Mouse (Mus musculus): ENCODE results near the gene Ucn. TPM values are rescaled to one million over a fixed set of nuclear protein-coding genes. Genes with fewer than 3 reads are reported as not detected.

The Ucn gene
- polyA plus RNA-seq (2015; fragmentation: Nextera tagmentation; extraction: Ambion mirVana) = not detected in 2 replicates

GRCm38 (mm10) chr5:31138241-31138967 is at the start of gene Ucn:
Ucn (minus strand) TSS chr5:31138829.

GRCm38 (mm10) chr5:31179766-31180630 is 41.4 kb upstream of the Ucn start, which contains the start of the genes Gm29609 and Gtf3c2:
Gm29609 (minus strand) TSS chr5:31179911.
Gtf3c2 (minus strand) TSS chr5:31180144.

GRCm38 (mm10) chr5:31154152-31154553 is 15.5 kb upstream of the Ucn start, which contains the start of gene Mpv17:
Mpv17 (minus strand) TSS chr5:31154251.

GRCm38 (mm10) chr5:31116354-31116753 is 22.3 kb downstream of the Ucn start, which contains the start of gene Trim54:
Trim54 (plus strand) TSS chr5:31116712.

GRCm38 (mm10) chr5:31108000-31108490 is 30.6 kb downstream of the Ucn start, which contains the start of gene Slc30a3:
Slc30a3 (minus strand) TSS chr5:31108237.

GRCm38 (mm10) chr5:31105814-31106335 is 32.8 kb downstream of the Ucn start, which contains the start of gene Dnajc5g:
Dnajc5g (plus strand) TSS chr5:31106285.

Other genes starting within 250 kb of the Ucn start
- gene Ost4, start 231.0 kb downstream of the Ucn start, polyA plus RNA-seq (2015; fragmentation: Nextera tagmentation; extraction: Ambion mirVana) = 572 and 713 TPM in 2 replicates
- 101 and 110 TPM in 2 replicates for gene Emilin1, start 225.4 kb downstream of the Ucn start, polyA plus RNA-seq (2015; fragmentation: Nextera tagmentation; extraction: Ambion mirVana)
- gene Khk, start 217.4 kb downstream of the Ucn start, polyA plus RNA-seq (2015; fragmentation: Nextera tagmentation; extraction: Ambion mirVana) = 77.2 and 91.1 TPM in 2 replicates
- gene Cgref1, start 193.2 kb downstream of the Ucn start, polyA plus RNA-seq (2015; fragmentation: Nextera tagmentation; extraction: Ambion mirVana) = 7.9 and 17.1 TPM in 2 replicates
- gene Preb, start 178.5 kb downstream of the Ucn start, polyA plus RNA-seq (2015; fragmentation: Nextera tagmentation; extraction: Ambion mirVana) = 45.1 and 79.5 TPM in 2 replicates
- 0.65 and 0.84 TPM in 2 replicates for gene Tcf23, start 170.2 kb downstream of the Ucn start, polyA plus RNA-seq (2015; fragmentation: Nextera tagmentation; extraction: Ambion mirVana)
- gene Atraid, start 90.5 kb downstream of the Ucn start, polyA plus RNA-seq (2015; fragmentation: Nextera tagmentation; extraction: Ambion mirVana) = 349 and 399 TPM in 2 replicates
- 5.9 and 7.6 TPM in 2 replicates for gene Slc5a6, start 89.9 kb downstream of the Ucn start, polyA plus RNA-seq (2015; fragmentation: Nextera tagmentation; extraction: Ambion mirVana)
- 3.8 and 4.5 TPM in 2 replicates for gene Cad, start 84.0 kb downstream of the Ucn start, polyA plus RNA-seq (2015; fragmentation: Nextera tagmentation; extraction: Ambion mirVana)
- gene Dnajc5g, start 32.5 kb downstream of the Ucn start, polyA plus RNA-seq (2015; fragmentation: Nextera tagmentation; extraction: Ambion mirVana) = not detected in 2 replicates
- 0.29 and 2.7 TPM in 2 replicates for gene Slc30a3, start 30.6 kb downstream of the Ucn start, polyA plus RNA-seq (2015; fragmentation: Nextera tagmentation; extraction: Ambion mirVana)
- 1.3 TPM in 1 of 2 replicates, not detected in the other for gene Trim54, start 22.1 kb downstream of the Ucn start, polyA plus RNA-seq (2015; fragmentation: Nextera tagmentation; extraction: Ambion mirVana)
- gene Mpv17, start 15.4 kb upstream of the Ucn start, polyA plus RNA-seq (2015; fragmentation: Nextera tagmentation; extraction: Ambion mirVana) = 73.8 and 79.7 TPM in 2 replicates
- 0.49 and 1.2 TPM in 2 replicates for gene Gm29609, start 41.1 kb upstream of the Ucn start, polyA plus RNA-seq (2015; fragmentation: Nextera tagmentation; extraction: Ambion mirVana)
- gene Gtf3c2, start 41.3 kb upstream of the Ucn start, polyA plus RNA-seq (2015; fragmentation: Nextera tagmentation; extraction: Ambion mirVana) = 27.2 and 38.0 TPM in 2 replicates
- 84.0 and 115 TPM in 2 replicates for gene Snx17, start 54.4 kb upstream of the Ucn start, polyA plus RNA-seq (2015; fragmentation: Nextera tagmentation; extraction: Ambion mirVana)
- gene Eif2b4, start 54.6 kb upstream of the Ucn start, polyA plus RNA-seq (2015; fragmentation: Nextera tagmentation; extraction: Ambion mirVana) = 43.1 and 45.6 TPM in 2 replicates
- 6.1 and 10.5 TPM in 2 replicates for gene Zfp513, start 63.5 kb upstream of the Ucn start, polyA plus RNA-seq (2015; fragmentation: Nextera tagmentation; extraction: Ambion mirVana)
- gene Ppm1g, start 81.9 kb upstream of the Ucn start, polyA plus RNA-seq (2015; fragmentation: Nextera tagmentation; extraction: Ambion mirVana) = 55.4 and 77.7 TPM in 2 replicates
- 108 and 122 TPM in 2 replicates for gene Nrbp1, start 102.0 kb upstream of the Ucn start, polyA plus RNA-seq (2015; fragmentation: Nextera tagmentation; extraction: Ambion mirVana)
- 1.1 and 1.3 TPM in 2 replicates for gene Gm9970, start 102.4 kb upstream of the Ucn start, polyA plus RNA-seq (2015; fragmentation: Nextera tagmentation; extraction: Ambion mirVana)
- gene Krtcap3, start 112.9 kb upstream of the Ucn start, polyA plus RNA-seq (2015; fragmentation: Nextera tagmentation; extraction: Ambion mirVana) = 3.6 and 4.5 TPM in 2 replicates
- gene Ift172, start 152.3 kb upstream of the Ucn start, polyA plus RNA-seq (2015; fragmentation: Nextera tagmentation; extraction: Ambion mirVana) = 11.5 and 15.1 TPM in 2 replicates
- gene Fndc4, start 157.3 kb upstream of the Ucn start, polyA plus RNA-seq (2015; fragmentation: Nextera tagmentation; extraction: Ambion mirVana) = 14.4 and 20.9 TPM in 2 replicates
- 1.1 and 1.9 TPM in 2 replicates for gene Gckr, start 158.6 kb upstream of the Ucn start, polyA plus RNA-seq (2015; fragmentation: Nextera tagmentation; extraction: Ambion mirVana)

Data from adrenal gland, postnatal 0 days (tissue).